Mouse (Mus musculus) kidney, adult 2 months (tissue): ENCODE data around the gene Ppm1h. TPM values are rescaled to one million over a fixed set of nuclear protein-coding genes. Genes with fewer than 3 reads are reported as not detected.

Experiments used
- DNase-seq: peaks from one replicate; pipeline ENCODE4 v3.0.0; 2021
- H3K27ac ChIP-seq: fragments of 200-500 bp; 2 replicates; pipeline ENCODE4 v1.5.1; 2012; ENCODE audit warnings: low read depth, low read length, control low read depth, inconsistent platforms; ENCODE audit not compliant: insufficient read depth
- H3K27me3 ChIP-seq: fragments of 200-500 bp; replicated peaks from 2 replicates; pipeline ENCODE4 v1.6.1; 2012; ENCODE audit warnings: mild to moderate bottlenecking, moderate library complexity, low read length, inconsistent platforms; ENCODE audit not compliant: control insufficient read depth, insufficient read depth
- H3K36me3 ChIP-seq: fragments of 200-500 bp; 2 replicates; pipeline ENCODE4 v1.6.1; 2012; ENCODE audit warnings: mild to moderate bottlenecking, moderate library complexity, low read length, inconsistent platforms; ENCODE audit not compliant: control insufficient read depth, insufficient read depth
- H3K4me1 ChIP-seq: fragments of 200-500 bp; 2 replicates; pipeline ENCODE4 v1.6.1; 2011; ENCODE audit warnings: low read length; ENCODE audit not compliant: control insufficient read depth, insufficient read depth
- H3K4me3 ChIP-seq: fragments of 200-500 bp; 2 replicates; pipeline ENCODE4 v1.5.1; 2011; ENCODE audit warnings: mild to moderate bottlenecking, low read depth, low read length, control low read depth; ENCODE audit not compliant: insufficient read depth
- CTCF ChIP-seq: fragments of 200-500 bp; conservative IDR thresholded peaks from 2 replicates; pipeline ENCODE4 v1.5.1; 2011; ENCODE audit warnings: low read depth, mild to moderate bottlenecking, control low read depth, low read length, moderate library complexity, mixed read lengths; ENCODE audit not compliant: insufficient read depth, insufficient read length
- POLR2A ChIP-seq: fragments of 200-500 bp; IDR thresholded peaks from one replicate; pipeline ENCODE4 v1.6.1; 2011; ENCODE audit warnings: low read depth, low read length, control low read depth
- WGBS: fragments of 180-500 bp; shearing (Covaris S2); methylation state at CpG from one replicate; pipeline ENCODE4 v1.1.7; 2018; 5-methylcytosine and 5-hydroxymethylcytosine counted together
- polyA plus RNA-seq: library from polyadenylated mRNA; depleted of rRNA; stranded (reverse); fragments of >200 nt; gene quantifications from 2 replicates; pipeline ENCODE4 v1.2.3, GENCODE M21; 2012

Ppm1h gene
- polyA plus RNA-seq, 1 experiment: 27.1 TPM

- no peak for DNase-seq
- Histone ChIP-seq H3K4me3 (no peak overlapping the region), H3K36me3 (no peaks in the 10 kb centered on the region; the same call in 1 of the 2 replicates), H3K27me3 (no peaks in the 10 kb centered on the region), H3K27ac (no peak overlapping the region), H3K4me1 (peaks cover 10% of the 10 kb centered on the region; the same call in 1 of the 2 replicates)
- TF ChIP-seq CTCF (no peak), POLR2A (no peak)
- 75% methylated on average over 8 of the region's 8 CpGs for WGBS
These were observed 233.1 kb downstream of the Ppm1h start for GRCm38 (mm10) chr10:122911668-122912067.

GRCm38 (mm10) chr10:122912086-122912690, 233.6 kb downstream of the Ppm1h start:
- no peaks in the 10 kb centered on the region for H3K27me3 ChIP-seq
- no peaks in the 10 kb centered on the region; the same call in 1 of the 2 replicates for H3K36me3 ChIP-seq
- 0 out of 2 replicates have a peak overlapping the region, but pooled peaks have one; percentile 17 for H3K27ac ChIP-seq
- WGBS: 48% methylated on average over 10 of the region's 12 CpGs
- H3K4me3 ChIP-seq: no peak overlapping the region
- H3K4me1 ChIP-seq: peaks cover 10% of the 10 kb centered on the region; the same call in 1 of the 2 replicates
- no peak for TF ChIP-seq CTCF
- no peak for TF ChIP-seq POLR2A
- no peak for DNase-seq

GRCm38 (mm10) chr10:122912701-122913368, 234.3 kb downstream of the Ppm1h start:
- Histone ChIP-seq H3K36me3 (no peaks in the 10 kb centered on the region), H3K27me3 (no peaks in the 10 kb centered on the region), H3K4me3 (no peak overlapping the region), H3K4me1 (peaks cover 10% of the 10 kb centered on the region; the same call in 1 of the 2 replicates), H3K27ac (peak overlapping the region; percentile 17; the same call in 1 of the 2 replicates)
- DNase-seq: peak; percentile 68
- TF ChIP-seq POLR2A: no peak
- no peak for TF ChIP-seq CTCF
- 21% methylated on average over 19 of the region's 19 CpGs for WGBS

GRCm38 (mm10) chr10:122913393-122913792, 234.8 kb downstream of the Ppm1h start:
- Histone ChIP-seq H3K27me3 (no peaks in the 10 kb centered on the region), H3K4me3 (no peak overlapping the region), H3K4me1 (peaks cover 10% of the 10 kb centered on the region; the same call in 1 of the 2 replicates), H3K36me3 (no peaks in the 10 kb centered on the region), H3K27ac (peak overlapping the region; percentile 30; the same call in 1 of the 2 replicates)
- TF ChIP-seq CTCF (no peak), POLR2A (no peak)
- DNase-seq: no peak
- 49% methylated on average over 11 of the region's 11 CpGs for WGBS

GRCm38 (mm10) chr10:122915905-122916304, 237.3 kb downstream of the Ppm1h start:
- TF ChIP-seq CTCF (no peak), POLR2A (no peak)
- Histone ChIP-seq H3K36me3 (no peaks in the 10 kb centered on the region), H3K27me3 (no peaks in the 10 kb centered on the region), H3K4me1 (peaks cover 7% of the 10 kb centered on the region; the same call in 1 of the 2 replicates), H3K27ac (0 out of 2 replicates have a peak overlapping the region, but pooled peaks have one; percentile 48), H3K4me3 (no peak overlapping the region)
- 74% methylated on average over 8 of the region's 8 CpGs for WGBS
- no peak for DNase-seq

GRCm38 (mm10) chr10:122917648-122918324, 239.2 kb downstream of the Ppm1h start:
- Histone ChIP-seq H3K36me3 (peaks cover 2% of the 10 kb centered on the region), H3K4me3 (no peak overlapping the region), H3K27me3 (no peaks in the 10 kb centered on the region), H3K4me1 (no peaks in the 10 kb centered on the region; the same call in 1 of the 2 replicates), H3K27ac (no peak overlapping the region)
- TF ChIP-seq POLR2A (no peak), CTCF (no peak)
- 82% methylated on average over 14 of the region's 14 CpGs for WGBS
- no peak for DNase-seq
